Mouse (Mus musculus) adrenal gland, adult (tissue): ENCODE results near the gene Phf19.

ENCODE experiments used
- DNase-seq, 2 experiments: peaks; one replicate each; pipeline ENCODE4 v3.0.0; 2022 to 2023; ENCODE audit warnings: low spot score in 1 of 2; ENCODE audit not compliant: inconsistent age in 2 of 2

The Phf19 gene

DNA sequence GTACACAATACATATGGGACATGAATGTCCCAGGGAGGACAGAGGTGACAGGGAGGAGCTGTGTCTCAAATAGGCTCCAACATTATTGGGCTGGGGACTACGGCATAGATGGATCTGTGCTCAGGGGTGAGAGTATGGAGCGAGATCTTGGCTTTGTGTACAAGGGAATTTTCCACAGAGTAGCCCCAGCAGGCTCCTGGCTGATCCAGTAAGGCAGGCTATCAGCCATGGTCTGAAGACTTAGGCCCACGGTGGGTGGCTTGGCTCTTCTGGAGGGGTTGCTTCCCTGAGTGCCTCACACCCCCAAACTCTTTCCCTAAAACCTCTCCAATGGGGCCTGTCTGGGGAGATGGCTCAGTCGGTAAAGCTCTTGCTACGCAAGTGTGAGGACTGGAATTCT is 26.4 kb upstream of the Phf19 start:
- DNase-seq: no peak

GRCm38 (mm10) chr2:34938269-34939208 is 24.7 kb upstream of the Phf19 start:
- peak in 1 of 2 experiments; percentile 55 for DNase-seq

DNA sequence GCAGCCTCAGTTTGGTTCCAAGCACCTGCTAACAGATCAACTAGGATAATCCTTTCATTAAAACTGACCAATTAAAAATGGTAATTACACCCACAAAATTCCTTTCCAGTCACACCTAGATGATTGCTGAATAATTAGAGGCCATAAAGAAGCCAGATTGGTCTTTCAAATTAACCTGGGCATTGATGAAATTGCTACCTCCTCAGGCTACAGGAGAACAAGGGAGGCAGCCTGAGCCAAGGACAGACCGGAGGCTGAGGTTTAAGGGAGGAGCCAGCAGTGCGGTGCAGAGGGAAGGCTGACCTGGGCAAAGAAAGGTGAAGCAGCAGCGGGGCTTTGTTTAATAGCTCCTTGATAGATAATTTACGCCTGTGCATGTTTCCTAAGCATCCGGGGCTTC is 23.6 kb upstream of the Phf19 start:
- DNase-seq: no peak

GRCm38 (mm10) chr2:34927320-34927719 is 13.5 kb upstream of the Phf19 start:
- DNase-seq: no peak

- DNase-seq: no peak
Measured at GRCm38 (mm10) chr2:34922729-34923128, 8.9 kb upstream of the Phf19 start.

DNA sequence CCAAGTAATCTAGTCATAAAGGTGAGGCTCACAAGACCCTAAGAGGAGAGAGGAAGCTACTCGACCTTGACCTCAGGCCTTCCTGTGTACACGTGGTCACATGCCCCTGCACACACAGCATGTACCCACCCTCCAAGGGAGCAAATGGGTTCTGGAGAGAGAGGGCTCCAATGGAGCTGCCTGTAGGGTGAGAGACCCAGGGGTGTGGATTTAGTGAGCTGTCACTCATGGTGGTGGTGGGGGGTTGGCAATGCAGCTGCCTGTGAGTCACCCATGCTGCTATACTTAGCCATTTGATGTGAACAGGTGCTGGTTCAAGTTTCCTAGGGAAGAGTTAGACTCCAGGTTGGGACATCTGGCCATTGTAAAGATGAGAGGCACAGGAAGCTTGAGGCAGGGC is 6.3 kb upstream of the Phf19 start:
- no peak for DNase-seq

GRCm38 (mm10) chr2:34915103-34915502 is 1.3 kb upstream of the Phf19 start:
- DNase-seq: no peak

DNA sequence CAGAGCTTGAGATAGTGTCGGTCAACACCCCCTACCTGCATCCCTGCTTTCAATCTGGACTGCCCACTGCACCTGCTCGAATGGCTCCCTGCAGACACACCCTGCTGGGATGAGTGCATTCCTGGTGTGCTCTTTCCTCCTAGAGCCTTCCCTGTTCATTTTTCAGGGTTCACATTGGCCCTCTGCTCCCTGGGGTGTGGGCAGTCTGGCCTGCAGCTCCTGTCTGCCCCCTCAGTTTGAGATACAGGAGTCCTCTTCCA is 927 bp upstream of the Phf19 start:
- no peak for DNase-seq

- peak; percentile 62 to 80 for DNase-seq
Measured at GRCm38 (mm10) chr2:34914069-34914822, 420 bp upstream of the Phf19 start.

DNA sequence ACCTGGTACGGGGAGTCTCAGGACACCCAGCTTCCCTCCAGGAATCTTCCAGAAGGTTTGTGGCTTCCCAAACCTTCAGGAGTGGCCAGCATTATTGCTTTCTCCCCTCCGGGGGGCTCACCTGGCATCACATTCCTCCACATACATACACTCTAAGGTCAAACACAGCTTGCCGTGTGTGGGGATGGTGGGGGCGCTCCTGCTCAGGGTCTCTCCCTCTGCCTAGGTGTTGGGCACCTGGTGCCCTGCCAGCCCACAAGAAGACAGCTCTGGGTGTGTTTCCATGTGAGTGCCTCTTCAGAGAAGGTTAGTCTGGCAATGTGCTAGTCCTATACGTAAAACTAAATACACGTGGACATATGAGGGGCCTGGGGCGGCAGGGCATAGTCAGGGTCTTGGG is 1.2 kb downstream of the Phf19 start:
- DNase-seq: no peak

DNA sequence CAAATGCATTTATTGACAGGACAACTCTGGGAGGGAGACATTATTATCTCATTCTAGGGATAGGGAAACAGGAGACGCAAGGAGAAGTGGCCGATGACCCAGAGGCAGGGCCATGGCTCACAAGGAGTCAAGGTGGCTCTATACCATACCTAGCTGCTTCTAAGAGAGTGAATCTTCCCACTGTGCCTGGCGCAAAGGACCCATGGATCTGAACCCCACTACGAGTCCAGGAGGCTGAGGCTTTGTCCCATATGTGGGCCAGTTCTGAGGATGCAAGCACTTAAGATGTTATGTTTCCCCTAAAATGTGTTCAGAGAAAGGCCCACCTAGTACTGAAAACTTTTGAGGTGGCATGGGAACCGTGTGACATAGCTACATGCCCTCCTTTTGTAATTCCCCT is 2.0 kb downstream of the Phf19 start:
- no peak for DNase-seq

- DNase-seq: no peak
Measured at GRCm38 (mm10) chr2:34909719-34910118, 4.1 kb downstream of the Phf19 start.

DNA sequence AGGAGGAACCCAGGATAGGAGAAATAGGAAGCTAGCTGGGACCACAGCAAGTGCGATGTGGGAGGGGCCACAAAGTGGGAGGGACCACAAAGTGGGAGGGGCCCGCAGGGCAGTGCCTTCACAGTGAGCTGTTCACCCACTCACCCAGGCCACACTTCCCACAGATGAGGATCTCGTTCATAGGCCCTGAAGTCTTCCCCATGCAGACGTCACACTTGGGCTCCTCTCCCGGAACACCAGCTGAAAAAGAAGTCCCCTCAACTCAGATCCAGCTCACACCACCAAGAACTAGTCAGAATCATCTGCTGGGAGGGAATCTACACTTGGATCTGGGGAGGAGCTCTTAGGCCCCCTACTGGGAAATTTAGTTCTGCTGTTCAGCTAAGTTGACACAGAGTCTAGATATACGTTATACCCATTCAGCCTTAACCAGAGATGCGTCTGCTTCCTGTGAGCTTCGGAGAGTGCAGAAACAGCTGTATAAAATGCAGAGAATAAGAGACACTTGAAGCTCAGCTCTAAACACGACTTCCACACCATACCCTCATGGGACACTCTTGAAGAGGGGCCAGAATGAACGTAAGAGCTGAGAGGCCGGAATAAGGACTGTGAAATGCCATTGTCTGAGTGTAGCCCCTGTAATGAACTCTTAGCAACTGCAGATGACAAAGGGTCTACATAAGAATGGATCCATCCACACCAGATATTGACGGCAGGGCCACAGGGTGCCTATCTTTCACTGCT is 6.8 kb downstream of the Phf19 start:
- DNase-seq: peak; percentile 58 to 77

GRCm38 (mm10) chr2:34906426-34906825 is 7.4 kb downstream of the Phf19 start:
- DNase-seq: peak in 1 of 2 experiments; percentile 33

DNA sequence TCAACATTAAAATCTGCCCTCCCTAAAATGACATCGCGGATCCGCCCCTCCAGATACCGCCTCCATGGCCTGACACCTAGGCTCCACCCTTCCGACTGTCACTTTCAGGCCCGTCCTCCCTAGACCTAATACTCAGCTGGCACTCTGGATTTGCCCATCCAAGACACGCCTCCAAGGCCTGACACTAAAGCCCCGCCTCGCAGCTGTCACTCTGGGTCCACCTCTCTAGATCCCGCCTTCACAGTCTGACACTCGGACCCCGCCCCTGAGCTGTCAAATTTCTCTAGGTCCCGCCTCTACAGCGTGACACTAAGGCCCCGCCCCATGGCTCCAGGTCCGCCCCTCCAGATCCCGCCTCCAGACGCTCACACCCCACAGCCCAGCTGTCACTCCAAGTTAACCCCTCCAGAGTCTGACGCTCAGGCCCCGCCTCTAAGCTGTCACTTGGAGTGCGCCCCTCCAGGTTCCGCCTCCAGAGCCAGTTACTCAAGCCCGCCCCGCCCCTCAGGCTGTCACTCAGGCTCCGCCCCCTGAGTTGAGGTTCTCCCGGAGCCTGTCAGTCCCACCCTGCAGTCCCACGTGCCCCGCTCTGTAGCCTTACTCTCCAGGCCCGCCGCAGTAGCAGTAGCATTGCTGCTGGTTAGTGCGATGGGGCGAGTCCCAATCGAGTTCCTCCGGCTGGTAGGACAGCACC is 8.8 kb downstream of the Phf19 start:
- peak; percentile 99 to 100 for DNase-seq

DNA sequence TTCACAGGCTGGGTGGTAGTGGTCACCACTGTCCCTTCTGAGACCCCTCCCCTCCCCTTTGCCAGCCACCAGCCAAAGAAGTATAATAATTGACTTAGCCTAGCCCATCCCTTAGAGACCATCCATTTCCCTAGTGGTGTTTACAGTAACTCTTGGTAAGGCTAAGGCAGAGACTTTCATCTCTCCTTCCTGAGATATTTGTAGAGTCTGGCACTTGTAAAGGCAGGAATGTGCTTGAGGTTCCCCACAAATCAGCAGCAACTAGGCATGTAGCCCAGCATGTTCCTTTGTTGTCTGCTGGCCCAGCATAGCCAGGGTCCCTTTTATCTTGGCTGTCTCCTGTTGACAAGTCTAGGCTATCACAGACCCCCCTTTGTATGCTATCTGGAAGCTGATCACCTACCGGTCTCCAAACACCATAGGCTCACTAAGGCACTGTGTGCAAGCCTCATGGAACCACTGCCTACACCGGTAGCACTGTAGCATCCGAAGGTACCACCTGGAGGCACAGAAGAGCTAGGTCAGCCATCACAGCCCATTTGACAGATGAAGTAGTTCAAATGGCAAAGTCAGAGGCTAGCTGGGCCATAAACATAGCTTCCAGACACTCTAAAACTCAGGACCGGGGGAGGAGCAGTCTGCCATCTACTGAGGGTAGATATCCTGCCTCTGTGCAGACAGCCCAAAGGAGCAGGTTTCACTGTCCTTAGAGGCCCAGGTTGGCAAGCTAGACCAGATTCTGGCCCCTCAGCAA is 10.0 kb downstream of the Phf19 start:
- DNase-seq: peak; percentile 37 to 61

DNA sequence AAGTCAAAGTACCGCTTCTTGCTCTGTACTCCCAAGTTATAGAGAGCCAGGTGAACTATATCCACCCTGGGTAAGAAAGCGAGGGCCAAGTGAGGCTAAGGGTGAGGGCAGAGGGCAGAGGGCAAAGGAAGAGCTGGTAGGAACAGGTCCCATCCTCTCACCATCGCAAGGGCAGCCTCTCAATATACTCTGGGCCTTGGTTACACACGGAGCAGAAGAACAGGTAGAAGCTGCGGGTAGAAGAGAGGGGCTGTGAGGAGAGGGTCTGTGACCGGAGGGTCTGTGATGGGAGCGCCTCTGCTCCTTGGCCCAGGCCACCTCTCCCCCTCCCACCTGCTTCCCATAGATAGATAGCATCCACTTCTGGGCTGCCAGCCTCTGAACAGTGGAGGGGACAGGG is 10.6 kb downstream of the Phf19 start:
- peak in 1 of 2 experiments; percentile 15 for DNase-seq

DNA sequence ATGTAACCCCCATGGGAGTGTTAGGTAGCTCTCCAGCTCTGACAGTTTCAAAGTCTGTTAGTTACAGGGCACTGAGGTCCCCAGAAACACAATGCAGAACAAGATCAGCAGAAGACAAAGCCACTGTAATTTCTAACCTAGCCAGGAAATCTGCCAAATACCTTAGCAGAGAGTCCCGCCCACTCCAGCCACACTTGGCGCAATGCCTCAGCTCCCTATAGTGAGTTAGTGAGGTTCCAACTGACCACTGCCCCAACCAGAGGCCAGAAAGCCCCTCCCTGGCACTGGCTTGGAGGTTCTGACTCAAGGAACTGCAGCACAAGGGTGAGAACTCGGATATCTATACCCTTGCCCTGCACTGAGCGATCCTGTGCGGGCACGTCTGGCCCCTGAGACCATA is 11.1 kb downstream of the Phf19 start:
- peak; percentile 20 to 47 for DNase-seq

GRCm38 (mm10) chr2:34901726-34902125 is 12.1 kb downstream of the Phf19 start:
- DNase-seq: no peak

DNA sequence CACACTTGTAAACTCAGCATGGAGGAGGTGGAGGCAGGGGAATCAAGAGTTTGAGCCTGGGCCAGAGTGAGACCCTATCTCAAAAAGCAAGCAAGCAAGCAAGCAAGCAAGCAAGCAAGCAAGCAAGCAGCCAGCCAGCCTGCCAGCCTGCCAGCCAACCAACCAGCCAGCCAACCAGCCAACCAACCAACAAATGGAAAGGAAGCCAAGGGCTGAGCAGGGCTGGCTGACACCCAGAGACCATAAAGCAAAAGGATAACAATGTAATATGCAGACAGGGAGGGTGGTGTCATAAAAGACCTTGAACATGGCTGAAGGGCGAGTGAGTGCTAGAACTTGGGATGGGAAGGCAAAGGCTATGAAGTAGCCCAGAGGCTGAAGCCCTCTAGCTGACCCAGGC is 13.4 kb downstream of the Phf19 start:
- DNase-seq: peak in 1 of 2 experiments; percentile 73
